Mouse (Mus musculus) Patski (cell line): Measurements from ENCODE around the gene Dynll1. TPM values are rescaled to one million over a fixed set of nuclear protein-coding genes. Genes with fewer than 3 reads are reported as not detected.

Experiments
- ATAC-seq: fragments of 100-300 bp; one replicate; pipeline ENCODE4 v1.8.0; 2021
- CTCF ChIA-PET: fragments of 350-600 bp; sonication (Branson Sonifier 250); formaldehyde crosslinking; loops from one replicate; lab custom pipeline; 2022; ENCODE audit warnings: inconsistent platforms; lab: Charles Lee
- POLR2A ChIA-PET: fragments of 350-600 bp; sonication (Branson Sonifier 250); formaldehyde crosslinking; loops from one replicate; lab custom pipeline; 2022; ENCODE audit warnings: antibody characterized with exemption, inconsistent platforms; lab: Charles Lee
- DNase-seq: peaks from one replicate; pipeline ENCODE4 v3.0.0-alpha.2; 2011; ENCODE audit warnings: low read depth, low spot score
- H3K27me3 ChIP-seq: fragments of 371-371 bp; one replicate; pipeline ENCODE4 v1.5.1; 2021
- CTCF ChIP-seq: fragments of 100-300 bp; IDR thresholded peaks from one replicate; pipeline ENCODE4 v1.5.1; 2021
- in situ Hi-C: fragments of 300-500 bp; cut with MboI; formaldehyde crosslinking; loops from 3 replicates; pipeline ENCODE4 v1.11.1; 2018; ENCODE audit warnings: low pct_unique_long_range_greater_than_20kb, mixed read lengths
- polyA plus RNA-seq: library from polyadenylated mRNA; unstranded; gene quantifications from one replicate; pipeline ENCODE4 v1.2.3, GENCODE M21; 2021

The Dynll1 gene
- polyA plus RNA-seq, 1 experiment from 2014 or later = 704 TPM

DNA sequence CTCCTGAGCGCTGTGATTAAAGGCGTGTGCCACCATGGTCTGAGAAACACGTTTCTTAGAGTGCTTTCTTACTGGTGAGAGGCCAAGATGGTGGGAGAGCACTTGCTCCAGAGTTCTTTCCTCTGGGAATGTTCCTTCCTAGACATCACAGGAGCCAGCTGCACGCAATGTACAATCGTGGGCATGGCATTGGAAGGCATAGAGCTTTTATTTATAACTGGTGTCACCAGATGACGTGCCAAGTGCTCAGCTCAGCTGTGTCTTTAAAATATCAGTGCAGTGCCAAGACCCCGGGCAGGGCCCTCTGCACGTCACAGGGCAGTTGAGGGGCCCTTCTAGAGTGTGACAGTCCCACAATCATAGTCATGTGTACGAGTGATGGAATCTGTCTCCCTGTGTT is 30.2 kb upstream of the Dynll1 start:
- in situ Hi-C loops = no loop called here
- CTCF ChIA-PET = interaction anchor here (1.1 kb wide), 1 partner anchor 34 kb away, joined by 3 read pairs; no protein-coding TSS in a partner anchor
- ATAC-seq (no peak), DNase-seq (no peak)
- TF ChIP-seq CTCF = no peak
- POLR2A ChIA-PET = no interaction called here
- no peaks in the 10 kb centered on the region for H3K27me3 ChIP-seq

- CTCF ChIA-PET = interaction anchor here (0.9 to 2.7 kb wide), 3 partner anchors 10 to 20 kb away, joined by 3 to 10 read pairs (median 4); partner anchors contain the start of gene Cox6a1
- in situ Hi-C loops = loop anchor here (5.0 kb wide), 1 partner anchor 91 kb away; the partner anchor contains the start of gene Pop5
- DNase-seq = no peak
- TF ChIP-seq CTCF = no peak
- no peaks in the 10 kb centered on the region for H3K27me3 ChIP-seq
- POLR2A ChIA-PET = interaction anchor here (0.6 to 1.7 kb wide), 11 partner anchors 8 to 170 kb away, joined by 3 to 6 read pairs (median 4); partner anchors contain the start of genes Dynll1, Gatc, Mlec and Triap1
- ATAC-seq = no peak
Measured at GRCm38 (mm10) chr5:115327610-115328548, 27.1 kb upstream of the Dynll1 start.

DNA sequence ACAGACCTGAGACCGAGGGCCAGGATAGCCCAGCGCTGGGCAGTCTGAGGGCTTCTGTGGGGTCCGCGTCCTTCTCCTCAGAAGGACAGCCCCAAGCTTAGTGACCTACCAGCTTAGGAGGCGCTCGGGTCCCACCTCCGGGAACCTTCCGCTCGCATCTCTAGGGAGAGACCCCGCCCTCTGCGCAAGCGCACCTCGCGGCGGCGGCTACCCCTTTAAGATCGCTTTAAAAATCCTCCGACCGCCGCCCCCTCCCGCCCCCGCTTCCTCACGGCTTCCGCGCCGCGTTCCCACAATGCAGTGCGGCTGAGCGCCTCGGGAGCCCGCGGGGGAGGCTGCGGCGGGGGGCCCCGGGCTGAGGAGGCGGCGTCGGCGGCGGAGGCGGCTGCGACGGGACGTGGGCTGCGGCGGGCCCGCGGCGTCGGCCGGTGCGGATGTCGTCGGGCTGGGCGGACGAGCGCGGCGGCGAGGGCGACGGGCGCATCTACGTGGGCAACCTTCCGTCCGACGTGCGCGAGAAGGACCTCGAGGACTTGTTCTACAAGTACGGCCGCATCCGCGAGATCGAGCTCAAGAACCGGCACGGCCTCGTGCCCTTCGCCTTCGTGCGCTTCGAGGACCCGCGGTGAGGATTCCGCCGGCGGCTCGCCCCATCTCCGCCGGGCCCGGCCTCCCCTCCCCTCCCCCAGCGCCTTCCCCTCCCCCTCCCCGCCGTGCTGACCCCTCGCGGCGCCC is 26.2 kb upstream of the Dynll1 start, which contains the start of gene Srsf9:
Gene Srsf9 (plus strand): TSS at position 303 of the 735 bp plus-strand sequence.
- ChIA-PET CTCF (interaction anchor here (1.8 kb wide), 1 partner anchor 13 kb away, joined by 4 read pairs; no protein-coding TSS in a partner anchor), POLR2A (interaction anchor here (0.6 to 1.7 kb wide), 7 partner anchors 10 to 53 kb away, joined by 3 to 6 read pairs (median 4); partner anchors contain the start of genes Coq5, Gatc and Triap1)
- no peaks in the 10 kb centered on the region for H3K27me3 ChIP-seq
- ATAC-seq (peak; percentile 91), DNase-seq (peak; percentile 74)
- TF ChIP-seq CTCF = no peak
- in situ Hi-C loops = loop anchor here (5.0 kb wide), 1 partner anchor 90 kb away; the partner anchor contains the start of gene Pop5

GRCm38 (mm10) chr5:115326256-115326831 is 25.5 kb upstream of the Dynll1 start:
- ChIA-PET CTCF (interaction anchor here (1.2 kb wide), 1 partner anchor 9 kb away, joined by 3 read pairs; no protein-coding TSS in a partner anchor), POLR2A (interaction anchor here (0.8 to 1.3 kb wide), 3 partner anchors 16 to 47 kb away, joined by 3 to 4 read pairs (median 3); partner anchors contain the start of gene Coq5)
- no peak for TF ChIP-seq CTCF
- ATAC-seq (peak; percentile 10), DNase-seq (no peak)
- H3K27me3 ChIP-seq = no peaks in the 10 kb centered on the region
- in situ Hi-C loops = loop anchor here (5.0 kb wide), 1 partner anchor 89 kb away; the partner anchor contains the start of gene Pop5

DNA sequence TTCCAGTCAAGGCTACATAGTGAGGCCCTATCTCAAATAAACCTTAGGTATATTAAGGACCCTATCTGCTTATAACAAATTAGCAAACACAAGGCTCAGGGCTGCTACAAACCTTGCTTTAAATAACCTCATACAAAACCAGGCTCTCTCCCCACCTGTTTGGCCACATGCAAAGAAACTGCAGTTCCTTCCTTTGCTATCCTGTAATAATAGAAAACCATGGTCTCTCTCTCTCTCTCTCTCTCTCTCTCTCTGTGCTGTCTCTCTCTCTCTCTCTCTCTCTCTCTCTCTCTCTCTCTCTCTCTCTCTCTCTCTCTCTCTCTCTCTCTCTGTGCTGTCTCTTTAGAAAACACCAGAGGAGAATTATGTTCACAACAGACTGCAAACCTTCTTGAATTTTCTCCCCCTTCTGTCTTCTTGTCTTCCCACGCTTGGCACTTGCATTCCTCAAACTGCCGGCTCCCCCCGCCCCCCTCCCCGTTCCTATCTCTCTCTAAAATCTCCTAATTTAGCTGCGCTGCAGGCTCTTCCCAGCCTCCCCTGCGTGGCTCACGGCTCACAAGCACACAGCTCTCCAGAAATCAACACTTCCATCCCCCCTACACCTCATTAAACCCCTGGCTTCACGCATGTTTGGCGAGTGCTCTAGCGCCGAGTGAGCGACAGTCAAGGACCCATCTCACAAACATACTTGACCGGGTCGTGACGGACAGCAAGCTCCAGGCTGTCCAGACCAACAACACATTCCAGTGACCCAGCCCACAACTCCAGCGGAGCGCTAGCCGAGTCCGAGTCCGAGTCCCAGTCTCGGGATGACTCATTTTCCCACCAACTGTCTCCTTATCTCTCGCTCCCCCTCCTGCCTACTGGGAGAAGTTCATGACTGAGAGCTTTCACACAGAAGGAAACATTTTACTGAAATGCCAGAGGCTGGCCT is 18.5 kb upstream of the Dynll1 start:
- peak; percentile 81 for TF ChIP-seq CTCF
- CTCF ChIA-PET = interaction anchor here (0.7 to 2.8 kb wide), 13 partner anchors 10 to 83 kb away, joined by 3 to 13 read pairs (median 4); partner anchors contain the start of gene Dynll1
- POLR2A ChIA-PET = interaction anchor here (0.6 to 2.5 kb wide), 6 partner anchors 8 to 53 kb away, joined by 3 to 14 read pairs (median 4); partner anchors contain the start of genes Gatc and Triap1
- H3K27me3 ChIP-seq = no peaks in the 10 kb centered on the region
- ATAC-seq (peak; percentile 89), DNase-seq (peak; percentile 76)
- in situ Hi-C loops = no loop called here

DNA sequence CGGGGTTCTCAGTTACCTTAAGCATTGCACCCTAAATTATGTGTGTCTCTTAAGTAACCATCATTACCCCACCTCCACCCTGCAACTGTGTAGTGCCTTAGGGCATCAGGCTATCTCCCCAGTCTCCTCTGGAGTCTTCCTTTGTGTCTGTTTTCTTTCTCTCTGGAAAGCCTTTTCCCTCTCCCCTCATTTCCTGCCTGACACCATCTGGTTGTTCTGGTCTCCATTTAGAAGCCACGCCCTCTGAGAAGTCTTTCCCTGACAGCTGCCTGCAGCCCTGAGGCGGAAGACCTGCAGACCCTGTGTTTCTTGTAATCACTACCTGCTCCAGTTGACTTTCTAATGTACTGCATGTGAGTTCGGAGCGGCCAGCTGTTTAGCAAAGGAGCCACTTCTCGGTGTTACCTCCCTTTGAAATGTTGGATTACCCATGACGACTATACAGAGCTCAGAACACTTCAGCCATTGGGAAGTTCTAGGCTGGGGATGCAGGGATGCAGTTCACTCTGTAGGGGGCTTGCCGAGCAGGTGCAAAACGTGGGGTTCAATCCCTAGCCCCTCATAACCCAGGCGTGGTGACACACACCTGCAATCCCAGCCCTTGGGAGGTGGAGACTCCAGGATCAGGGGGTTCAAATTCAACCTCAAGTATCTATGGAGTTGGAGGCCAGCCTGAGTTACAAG is 17.0 kb upstream of the Dynll1 start:
- in situ Hi-C loops = no loop called here
- ATAC-seq (no peak), DNase-seq (no peak)
- no peaks in the 10 kb centered on the region for H3K27me3 ChIP-seq
- POLR2A ChIA-PET = interaction anchor here (2.0 kb wide), 1 partner anchor 17 kb away, joined by 4 read pairs; the partner anchor contains the start of gene Dynll1
- no peak for TF ChIP-seq CTCF
- CTCF ChIA-PET = interaction anchor here (0.7 to 2.8 kb wide), 3 partner anchors 8 to 23 kb away, joined by 3 to 13 read pairs (median 3); partner anchors contain the start of genes Gatc and Triap1

GRCm38 (mm10) chr5:115316968-115317644 is 16.3 kb upstream of the Dynll1 start:
- TF ChIP-seq CTCF = no peak
- no peak for ATAC-seq
- no peak for DNase-seq
- ChIA-PET POLR2A (interaction anchor here (2.0 kb wide), 1 partner anchor 16 kb away, joined by 4 read pairs; the partner anchor contains the start of gene Dynll1), CTCF (interaction anchor here (1.2 to 1.3 kb wide), 2 partner anchors 9 to 10 kb away, joined by 3 to 5 read pairs; no protein-coding TSS in a partner anchor)
- no peaks in the 10 kb centered on the region for H3K27me3 ChIP-seq
- in situ Hi-C loops = no loop called here
